Mouse (Mus musculus) E14TG2a.4 (cell line): ENCODE data around the gene Ophn1.

Experiments used
- CTCF ChIP-seq: conservative IDR thresholded peaks from 2 replicates; pipeline ENCODE4 v1.5.1; 2014; ENCODE audit warnings: low read length
- POU5F1 ChIP-seq: IDR thresholded peaks from 2 replicates; pipeline ENCODE4 v1.6.1; 2014; ENCODE audit warnings: low read length, borderline replicate concordance

DNA sequence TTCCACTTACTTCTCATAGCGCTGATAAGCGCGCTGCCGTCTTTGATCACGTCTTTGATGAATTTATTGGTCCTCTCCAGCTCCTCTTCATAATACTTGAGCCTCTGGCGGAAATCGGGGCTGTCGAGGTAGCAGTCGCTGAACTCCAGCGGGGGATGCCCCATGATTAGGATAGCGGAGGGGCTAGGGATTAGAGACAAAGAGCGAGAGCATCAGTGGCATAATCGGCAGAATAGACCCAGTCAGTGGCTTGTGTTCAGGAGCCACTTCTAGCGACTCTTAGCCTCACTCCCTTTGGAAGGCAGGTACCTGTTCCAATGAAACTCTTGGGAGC lies 786 bp downstream of the Ophn1 start:
- TF ChIP-seq CTCF (no peak), POU5F1 (no peak)
